Mouse (Mus musculus): Measurements from ENCODE around the gene Srcap.

Gene Srcap

GRCm38 (mm10) chr7:127573503-127574008 lies 61.8 kb downstream of the Srcap start:
- peak; percentile 25 for DNase-seq (ENCODE audit: low read depth, low spot score)

- DNase-seq (ENCODE audit: low read depth, low spot score) = no peak
Observed at GRCm38 (mm10) chr7:127574115-127574514, 62.3 kb downstream of the Srcap start.

GRCm38 (mm10) chr7:127583260-127583659 lies 71.5 kb downstream of the Srcap start:
- DNase-seq (ENCODE audit: low read depth, low spot score) = no peak

- no peak for DNase-seq (ENCODE audit: low read depth, low spot score)
Observed at GRCm38 (mm10) chr7:127585031-127585430, 73.2 kb downstream of the Srcap start.

- no peak for DNase-seq (ENCODE audit: low read depth, low spot score)
Observed at GRCm38 (mm10) chr7:127586149-127586548, 74.4 kb downstream of the Srcap start.

- no peak for DNase-seq (ENCODE audit: low read depth, low spot score)
Observed at GRCm38 (mm10) chr7:127587196-127587595, 75.4 kb downstream of the Srcap start.

- DNase-seq (ENCODE audit: low read depth, low spot score) = peak; percentile 99
Observed at GRCm38 (mm10) chr7:127588011-127588871, 76.5 kb downstream of the Srcap start, which contains the start of the genes Ccdc189 and Rnf40. Gene Ccdc189, minus strand, starts transcription at chr7:127588595. Gene Rnf40, plus strand, starts transcription at chr7:127588767.

GRCm38 (mm10) chr7:127588901-127589300 lies 77.1 kb downstream of the Srcap start:
- no peak for DNase-seq (ENCODE audit: low read depth, low spot score)

GRCm38 (mm10) chr7:127589637-127590036 lies 77.9 kb downstream of the Srcap start:
- DNase-seq (ENCODE audit: low read depth, low spot score) = no peak

- DNase-seq (ENCODE audit: low read depth, low spot score) = no peak
Observed at GRCm38 (mm10) chr7:127591108-127591507, 79.3 kb downstream of the Srcap start.

GRCm38 (mm10) chr7:127592575-127592974 lies 80.8 kb downstream of the Srcap start:
- no peak for DNase-seq (ENCODE audit: low read depth, low spot score)

GRCm38 (mm10) chr7:127596747-127597146 lies 85.0 kb downstream of the Srcap start:
- DNase-seq (ENCODE audit: low read depth, low spot score) = no peak

- no peak for DNase-seq (ENCODE audit: low read depth, low spot score)
Observed at GRCm38 (mm10) chr7:127600612-127601011, 88.8 kb downstream of the Srcap start.

- DNase-seq (ENCODE audit: low read depth, low spot score) = no peak
Observed at GRCm38 (mm10) chr7:127601735-127602134, 90.0 kb downstream of the Srcap start.

GRCm38 (mm10) chr7:127602903-127603302 lies 91.1 kb downstream of the Srcap start:
- DNase-seq (ENCODE audit: low read depth, low spot score) = no peak

GRCm38 (mm10) chr7:127604256-127604655 lies 92.5 kb downstream of the Srcap start:
- DNase-seq (ENCODE audit: low read depth, low spot score) = no peak

- no peak for DNase-seq (ENCODE audit: low read depth, low spot score)
Observed at GRCm38 (mm10) chr7:127607150-127607549, 95.4 kb downstream of the Srcap start.
